Mouse (Mus musculus): ENCODE measurements around the gene Cds1. TPM values are rescaled to one million over a fixed set of nuclear protein-coding genes. Genes with fewer than 3 reads are reported as not detected.

The Cds1 gene
- total and polyA plus RNA-seq, 3 experiments, result not detected

DNA sequence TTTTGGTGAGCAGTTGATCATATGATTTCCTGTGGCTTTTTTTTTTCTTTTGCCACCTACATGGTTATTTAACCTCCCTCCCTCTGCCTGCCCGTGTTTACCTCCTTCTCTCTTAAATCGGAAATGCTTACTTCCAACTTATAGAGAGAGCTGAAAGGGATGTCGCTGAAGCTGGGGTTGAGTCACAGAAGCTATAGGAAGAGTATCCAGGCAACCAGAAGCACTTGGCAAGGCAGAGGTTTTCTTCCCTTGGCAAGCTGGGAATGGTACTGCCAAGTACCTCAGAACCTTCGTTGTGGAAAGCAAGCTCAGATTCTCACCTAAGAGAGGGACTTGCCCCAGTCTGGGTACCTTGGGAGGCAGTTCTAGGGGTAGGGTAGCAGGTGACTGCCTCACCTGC lies 3.2 kb upstream of the Cds1 start:
- H3K79me2 ChIP-seq (ENCODE audit: control insufficient read depth, insufficient read depth, low read length, poor library complexity), result no peaks in the 10 kb centered on the region
- H3K27me3 ChIP-seq (ENCODE audit: control insufficient read depth in 1 of 2, insufficient read depth in 2 of 2, low read length in 2 of 2), result no peaks in the 10 kb centered on the region
- H3K36me3 ChIP-seq (ENCODE audit: control insufficient read depth in 1 of 2, insufficient read depth in 2 of 2, low read length in 2 of 2), result no peaks in the 10 kb centered on the region
- no peak for DNase-seq (ENCODE audit: low read depth, low spot score)
- no peak overlapping the region for H3K27ac ChIP-seq (ENCODE audit: control insufficient read depth, low read depth, low read length)
- H3K9ac ChIP-seq (ENCODE audit: control insufficient read depth, low read depth, low read length, poor library complexity, severe bottlenecking), result no peak overlapping the region
- H3K9me3 ChIP-seq (replicated peaks; ENCODE audit: insufficient read depth, low read length), result no peaks in the 10 kb centered on the region
- H3K4me1 ChIP-seq (ENCODE audit: control insufficient read depth in 1 of 2, insufficient read depth in 2 of 2, low read length in 2 of 2), result no peaks in the 10 kb centered on the region
- H3K4me3 ChIP-seq (ENCODE audit: control insufficient read depth in 1 of 2, insufficient read depth in 1 of 2, low read depth in 2 of 2, low read length in 2 of 2), result no peak overlapping the region
- TF ChIP-seq MXI1 (IDR thresholded peaks at IDR 0.05; ENCODE audit: low read depth, low read length) (no peak), CTCF (IDR thresholded peaks at IDR 0.05 in 2 of 3, conservative IDR thresholded peaks at IDR 0.05 in 1 of 3; ENCODE audit: control insufficient read depth in 1 of 3, insufficient read depth in 1 of 3, low read depth in 2 of 3, low read length in 3 of 3, poor library complexity in 1 of 3, severe bottlenecking in 1 of 3) (no peak), TAL1 (IDR thresholded peaks at IDR 0.05; ENCODE audit: low read length) (no peak), TBP (IDR thresholded peaks at IDR 0.05; ENCODE audit: low read depth, low read length) (no peak), CHD1 (IDR thresholded peaks at IDR 0.05; ENCODE audit: low read depth, low read length) (no peak), ELF1 (IDR thresholded peaks at IDR 0.05; ENCODE audit: low read depth, low read length) (no peak), JUND (IDR thresholded peaks at IDR 0.05; ENCODE audit: low read depth, low read length) (no peak), ETS1 (IDR thresholded peaks at IDR 0.05; ENCODE audit: low read depth, low read length) (no peak), POLR2AphosphoS5 (IDR thresholded peaks at IDR 0.05; ENCODE audit: borderline replicate concordance, low read depth, low read length) (no peak), GATA1 (IDR thresholded peaks at IDR 0.05; ENCODE audit: low read depth, low read length) (no peak), KAT2A (conservative IDR thresholded peaks at IDR 0.05; ENCODE audit: low read depth, low read length) (no peak), ZMIZ1 (IDR thresholded peaks at IDR 0.05; ENCODE audit: low read depth, low read length) (no peak), TCF12 (IDR thresholded peaks at IDR 0.05; ENCODE audit: low read depth, low read length) (no peak), ZKSCAN1 (IDR thresholded peaks at IDR 0.05; ENCODE audit: low read depth, low read length) (no peak), ZC3H11A (IDR thresholded peaks at IDR 0.05; ENCODE audit: low read depth, low read length) (no peak), NELFE (IDR thresholded peaks at IDR 0.05; ENCODE audit: low read depth, low read length) (no peak), MAZ (IDR thresholded peaks at IDR 0.05; ENCODE audit: low read depth, low read length) (no peak), NRF1 (IDR thresholded peaks at IDR 0.05; ENCODE audit: insufficient read depth, low read depth, low read length, poor library complexity, severe bottlenecking) (no peak)

DNA sequence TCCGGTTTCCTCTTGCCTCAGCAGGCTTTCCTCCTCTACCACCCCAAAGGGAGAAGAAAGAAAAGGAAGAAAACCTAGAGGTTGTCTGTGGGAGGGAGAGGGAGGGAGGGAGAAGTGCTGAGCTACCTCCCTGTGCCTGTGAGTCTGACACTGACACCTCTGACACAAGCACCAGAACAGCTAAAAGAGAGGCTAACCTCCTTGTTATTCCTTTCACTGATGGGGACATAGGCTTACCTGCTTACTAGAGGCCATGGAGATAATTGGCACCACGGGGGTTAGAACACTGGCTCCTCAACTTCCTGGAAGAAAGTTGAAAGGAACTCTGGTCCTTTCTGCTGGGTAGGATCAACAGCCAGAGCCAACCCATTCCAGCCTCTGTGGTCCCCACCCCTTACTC lies 1.4 kb upstream of the Cds1 start:
- Histone ChIP-seq H3K9me3 (replicated peaks; ENCODE audit: insufficient read depth, low read length) (no peaks in the 10 kb centered on the region), H3K4me1 (ENCODE audit: control insufficient read depth in 1 of 2, insufficient read depth in 2 of 2, low read length in 2 of 2) (no peaks in the 10 kb centered on the region), H3K9ac (ENCODE audit: control insufficient read depth, low read depth, low read length, poor library complexity, severe bottlenecking) (no peak overlapping the region), H3K36me3 (ENCODE audit: control insufficient read depth in 1 of 2, insufficient read depth in 2 of 2, low read length in 2 of 2) (no peaks in the 10 kb centered on the region), H3K27ac (ENCODE audit: control insufficient read depth, low read depth, low read length) (no peak overlapping the region), H3K27me3 (ENCODE audit: control insufficient read depth in 1 of 2, insufficient read depth in 2 of 2, low read length in 2 of 2) (no peaks in the 10 kb centered on the region), H3K79me2 (ENCODE audit: control insufficient read depth, insufficient read depth, low read length, poor library complexity) (no peaks in the 10 kb centered on the region), H3K4me3 (ENCODE audit: control insufficient read depth in 1 of 2, insufficient read depth in 1 of 2, low read depth in 2 of 2, low read length in 2 of 2) (no peak overlapping the region)
- TF ChIP-seq USF2 (IDR thresholded peaks at IDR 0.05; ENCODE audit: borderline replicate concordance in 1 of 2, insufficient read depth in 1 of 2, low read depth in 1 of 2, low read length in 2 of 2) (no peak), TBP (IDR thresholded peaks at IDR 0.05; ENCODE audit: low read depth, low read length) (no peak), POLR2A (IDR thresholded peaks at IDR 0.05; ENCODE audit: control insufficient read depth in 1 of 2, insufficient read depth in 1 of 2, low read depth in 1 of 2, low read length in 2 of 2, poor library complexity in 1 of 2) (no peak), CHD2 (IDR thresholded peaks at IDR 0.05; ENCODE audit: low read length) (no peak), MEF2A (IDR thresholded peaks at IDR 0.05; ENCODE audit: extremely low read depth, insufficient replicate concordance, low read depth, low read length, poor library complexity, severe bottlenecking) (no peak), ETS1 (IDR thresholded peaks at IDR 0.05; ENCODE audit: low read depth, low read length) (no peak), CHD1 (IDR thresholded peaks at IDR 0.05; ENCODE audit: low read depth, low read length) (no peak), CTCF (IDR thresholded peaks at IDR 0.05 in 2 of 3, conservative IDR thresholded peaks at IDR 0.05 in 1 of 3; ENCODE audit: control insufficient read depth in 1 of 3, insufficient read depth in 1 of 3, low read depth in 2 of 3, low read length in 3 of 3, poor library complexity in 1 of 3, severe bottlenecking in 1 of 3) (no peak), POLR2AphosphoS2 (IDR thresholded peaks at IDR 0.05; ENCODE audit: low read length) (no peak), BHLHE40 (IDR thresholded peaks at IDR 0.05; ENCODE audit: borderline replicate concordance, low read depth, low read length) (no peak), MXI1 (IDR thresholded peaks at IDR 0.05; ENCODE audit: low read depth, low read length) (no peak), MYB (IDR thresholded peaks at IDR 0.05; ENCODE audit: low read depth, low read length) (no peak), USF1 (IDR thresholded peaks at IDR 0.05; ENCODE audit: low read depth, low read length) (no peak), ZC3H11A (IDR thresholded peaks at IDR 0.05; ENCODE audit: low read depth, low read length) (no peak), GATA1 (IDR thresholded peaks at IDR 0.05; ENCODE audit: low read depth, low read length) (no peak)
- no peak for DNase-seq (ENCODE audit: low read depth, low spot score)

Measured in MEL (cell line).